Mouse (Mus musculus) ES-Bruce4 (cell line): ENCODE results near the gene Plin1.

Experiments
- CTCF ChIP-seq: IDR thresholded peaks from one replicate; pipeline ENCODE4 v1.8.1; 2011; ENCODE audit warnings: low read depth, low read length
- EP300 ChIP-seq: IDR thresholded peaks from 2 replicates; pipeline ENCODE4 v1.6.1; 2011; ENCODE audit warnings: low read depth, low read length; ENCODE audit not compliant: insufficient read depth
- POLR2A ChIP-seq: IDR thresholded peaks from one replicate; pipeline ENCODE4 v1.8.1; 2011; ENCODE audit warnings: low read length; ENCODE audit not compliant: insufficient read depth

- TF ChIP-seq CTCF, result no peak
- TF ChIP-seq POLR2A, result no peak
- TF ChIP-seq EP300, result no peak
These were observed 49.8 kb upstream of the Plin1 start for GRCm38 (mm10) chr7:79782516-79782855.
